Mouse (Mus musculus): Measurements from ENCODE around the gene Traf4. TPM values are rescaled to one million over a fixed set of nuclear protein-coding genes. Genes with fewer than 3 reads are reported as not detected.
A peak's percentile ranks its signal among the peaks of the same experiment; 100 is the strongest.

Gene Traf4
- polyA plus RNA-seq, 1 experiment from 2014 or later: 74.7 TPM

- ATAC-seq: no peak
- Histone ChIP-seq H3K27ac (no peak overlapping the region), H3K9ac (no peak overlapping the region), H3K36me3 (no peaks in the 10 kb centered on the region), H3K9me3 (no peaks in the 10 kb centered on the region), H3K4me1 (replicated peaks) (peaks cover 20% of the 10 kb centered on the region; the same call in 1 of the 2 replicates), H3K4me2 (replicated peaks) (no peak overlapping the region), H3K27me3 (replicated peaks) (no peaks in the 10 kb centered on the region), H3K4me3 (replicated peaks) (no peak overlapping the region)
- WGBS: 89% methylated on average over 4 of the region's 4 CpGs
These were observed 42.6 kb downstream of the Traf4 start for GRCm38 (mm10) chr11:78122815-78123214.

- no peak overlapping the region for H3K9ac ChIP-seq
- 52% methylated on average over 5 of the region's 5 CpGs for WGBS
- no peaks in the 10 kb centered on the region for H3K9me3 ChIP-seq
- H3K36me3 ChIP-seq: no peaks in the 10 kb centered on the region
- H3K4me2 ChIP-seq (replicated peaks): no peak overlapping the region
- H3K4me1 ChIP-seq (replicated peaks): peaks cover 21% of the 10 kb centered on the region
- H3K4me3 ChIP-seq (replicated peaks): no peak overlapping the region
- ATAC-seq: no peak
- no peak overlapping the region for H3K27ac ChIP-seq
- H3K27me3 ChIP-seq (replicated peaks): no peaks in the 10 kb centered on the region
These were observed 44.2 kb downstream of the Traf4 start for GRCm38 (mm10) chr11:78121176-78121575.

- no peak overlapping the region for H3K4me3 ChIP-seq (replicated peaks)
- H3K36me3 ChIP-seq: no peaks in the 10 kb centered on the region
- ATAC-seq: no peak
- H3K4me2 ChIP-seq (replicated peaks): no peak overlapping the region
- H3K4me1 ChIP-seq (replicated peaks): peaks cover 27% of the 10 kb centered on the region
- H3K9ac ChIP-seq: no peak overlapping the region
- H3K27ac ChIP-seq: no peak overlapping the region
- 73% methylated on average over 8 of the region's 8 CpGs for WGBS
- no peaks in the 10 kb centered on the region for H3K27me3 ChIP-seq (replicated peaks)
- H3K9me3 ChIP-seq: no peaks in the 10 kb centered on the region
These were observed 45.5 kb downstream of the Traf4 start for GRCm38 (mm10) chr11:78119898-78120297.

- Histone ChIP-seq H3K27ac (no peak overlapping the region), H3K36me3 (no peaks in the 10 kb centered on the region), H3K9ac (no peak overlapping the region), H3K4me3 (replicated peaks) (no peak overlapping the region), H3K9me3 (no peaks in the 10 kb centered on the region), H3K27me3 (replicated peaks) (no peaks in the 10 kb centered on the region), H3K4me2 (replicated peaks) (no peak overlapping the region), H3K4me1 (replicated peaks) (peaks cover 33% of the 10 kb centered on the region)
- ATAC-seq: no peak
These were observed 46.9 kb downstream of the Traf4 start for GRCm38 (mm10) chr11:78118467-78118866.

GRCm38 (mm10) chr11:78116146-78116410, 49.3 kb downstream of the Traf4 start:
- peaks cover 31% of the 10 kb centered on the region for H3K4me1 ChIP-seq (replicated peaks)
- ATAC-seq: no peak
- H3K27ac ChIP-seq: peak overlapping the region; percentile 73; the same call in 1 of the 2 replicates
- H3K9ac ChIP-seq: peak overlapping the region; percentile 73
- H3K9me3 ChIP-seq: no peaks in the 10 kb centered on the region
- H3K27me3 ChIP-seq (replicated peaks): no peaks in the 10 kb centered on the region
- peak overlapping the region; percentile 83 for H3K4me2 ChIP-seq (replicated peaks)
- peak overlapping the region; percentile 87 for H3K4me3 ChIP-seq (replicated peaks)
- H3K36me3 ChIP-seq: no peaks in the 10 kb centered on the region
- WGBS: 11% methylated on average over 5 of the region's 5 CpGs

GRCm38 (mm10) chr11:78115367-78116145, 49.8 kb downstream of the Traf4 start:
- peak overlapping the region; percentile 73 for H3K9ac ChIP-seq
- no peaks in the 10 kb centered on the region for H3K36me3 ChIP-seq
- WGBS: under 1% methylated on average over 36 of the region's 37 CpGs
- H3K4me2 ChIP-seq (replicated peaks): peak overlapping the region; percentile 83
- H3K4me1 ChIP-seq (replicated peaks): peaks cover 31% of the 10 kb centered on the region
- no peaks in the 10 kb centered on the region for H3K27me3 ChIP-seq (replicated peaks)
- H3K27ac ChIP-seq: peak overlapping the region; percentile 81
- peak overlapping the region; percentile 87 for H3K4me3 ChIP-seq (replicated peaks)
- no peaks in the 10 kb centered on the region for H3K9me3 ChIP-seq
- peak; percentile 99 for ATAC-seq

GRCm38 (mm10) chr11:78114676-78115366, 50.6 kb downstream of the Traf4 start:
- H3K4me1 ChIP-seq (replicated peaks): peaks cover 26% of the 10 kb centered on the region
- H3K4me3 ChIP-seq (replicated peaks): peak overlapping the region; percentile 87
- peak overlapping the region; percentile 81 for H3K27ac ChIP-seq
- H3K4me2 ChIP-seq (replicated peaks): peak overlapping the region; percentile 83
- no peaks in the 10 kb centered on the region for H3K9me3 ChIP-seq
- ATAC-seq: peak; percentile 47; the same call in 1 of the 2 replicates
- WGBS: 5% methylated on average over 19 of the region's 19 CpGs
- H3K36me3 ChIP-seq: no peaks in the 10 kb centered on the region
- H3K9ac ChIP-seq: peak overlapping the region; percentile 73
- H3K27me3 ChIP-seq (replicated peaks): no peaks in the 10 kb centered on the region

- WGBS: 91% methylated on average over 2 of the region's 2 CpGs
- Histone ChIP-seq H3K9me3 (no peaks in the 10 kb centered on the region), H3K27me3 (replicated peaks) (no peaks in the 10 kb centered on the region), H3K27ac (no peak overlapping the region), H3K4me3 (replicated peaks) (no peak overlapping the region), H3K9ac (no peak overlapping the region), H3K4me1 (replicated peaks) (peaks cover 25% of the 10 kb centered on the region), H3K36me3 (no peaks in the 10 kb centered on the region), H3K4me2 (replicated peaks) (no peak overlapping the region)
- ATAC-seq: no peak
These were observed 51.8 kb downstream of the Traf4 start for GRCm38 (mm10) chr11:78113616-78114015.

Other genes starting within 250 kb of the Traf4 start
- gene Sez6, start 234.8 kb downstream of the Traf4 start, polyA plus RNA-seq (2015; fragmentation: Nextera tagmentation; extraction: Ambion mirVana): 0.95 and 1.2 TPM in 2 replicates
- 12.8 and 13.5 TPM in 2 replicates for gene Phf12, start 182.8 kb downstream of the Traf4 start, polyA plus RNA-seq (2015; fragmentation: Nextera tagmentation; extraction: Ambion mirVana)
- gene Dhrs13, start 133.3 kb downstream of the Traf4 start, polyA plus RNA-seq (2015; fragmentation: Nextera tagmentation; extraction: Ambion mirVana): 18.0 and 18.3 TPM in 2 replicates
- gene Flot2, start 127.7 kb downstream of the Traf4 start, polyA plus RNA-seq (2015; fragmentation: Nextera tagmentation; extraction: Ambion mirVana): 44.0 and 44.2 TPM in 2 replicates
- gene Eral1, start 85.2 kb downstream of the Traf4 start, polyA plus RNA-seq (2015; fragmentation: Nextera tagmentation; extraction: Ambion mirVana): 30.8 and 31.6 TPM in 2 replicates
- gene Fam222b, start 70.9 kb downstream of the Traf4 start, polyA plus RNA-seq (2015; fragmentation: Nextera tagmentation; extraction: Ambion mirVana): 13.1 and 13.3 TPM in 2 replicates
- 14.4 and 17.1 TPM in 2 replicates for gene Nek8, start 11.1 kb upstream of the Traf4 start, polyA plus RNA-seq (2015; fragmentation: Nextera tagmentation; extraction: Ambion mirVana)
- gene Tlcd1, start 11.1 kb upstream of the Traf4 start, polyA plus RNA-seq (2015; fragmentation: Nextera tagmentation; extraction: Ambion mirVana): 39.1 and 39.8 TPM in 2 replicates
- 1,310 and 1,463 TPM in 2 replicates for gene Rpl23a, start 18.0 kb upstream of the Traf4 start, polyA plus RNA-seq (2015; fragmentation: Nextera tagmentation; extraction: Ambion mirVana)
- 87.9 and 91.4 TPM in 2 replicates for gene Rab34, start 22.8 kb upstream of the Traf4 start, polyA plus RNA-seq (2015; fragmentation: Nextera tagmentation; extraction: Ambion mirVana)
- 2.6 and 3.1 TPM in 2 replicates for gene Proca1, start 27.8 kb upstream of the Traf4 start, polyA plus RNA-seq (2015; fragmentation: Nextera tagmentation; extraction: Ambion mirVana)
- gene Sdf2, start 80.2 kb upstream of the Traf4 start, polyA plus RNA-seq (2015; fragmentation: Nextera tagmentation; extraction: Ambion mirVana): 70.2 and 79.0 TPM in 2 replicates
- 21.0 and 22.7 TPM in 2 replicates for gene Supt6, start 80.4 kb upstream of the Traf4 start, polyA plus RNA-seq (2015; fragmentation: Nextera tagmentation; extraction: Ambion mirVana)
- 68.6 and 71.1 TPM in 2 replicates for gene 2610507B11Rik, start 96.2 kb upstream of the Traf4 start, polyA plus RNA-seq (2015; fragmentation: Nextera tagmentation; extraction: Ambion mirVana)
- gene BC030499, start 125.3 kb upstream of the Traf4 start, polyA plus RNA-seq (2015; fragmentation: Nextera tagmentation; extraction: Ambion mirVana): 0.16 and 0.33 TPM in 2 replicates
- 26.8 and 28.3 TPM in 2 replicates for gene Spag5, start 135.9 kb upstream of the Traf4 start, polyA plus RNA-seq (2015; fragmentation: Nextera tagmentation; extraction: Ambion mirVana)
- gene Aldoc, start 157.4 kb upstream of the Traf4 start, polyA plus RNA-seq (2015; fragmentation: Nextera tagmentation; extraction: Ambion mirVana): 23.1 and 29.0 TPM in 2 replicates
- 78.6 and 85.0 TPM in 2 replicates for gene Pigs, start 162.8 kb upstream of the Traf4 start, polyA plus RNA-seq (2015; fragmentation: Nextera tagmentation; extraction: Ambion mirVana)
- 33.5 and 34.6 TPM in 2 replicates for gene Unc119, start 177.9 kb upstream of the Traf4 start, polyA plus RNA-seq (2015; fragmentation: Nextera tagmentation; extraction: Ambion mirVana)
- gene Foxn1, start 221.0 kb upstream of the Traf4 start, polyA plus RNA-seq (2015; fragmentation: Nextera tagmentation; extraction: Ambion mirVana): not detected in 2 replicates